Mouse (Mus musculus) heart, adult 18-20 months (tissue): ENCODE results near the gene Glipr2. TPM values are rescaled to one million over a fixed set of nuclear protein-coding genes. Genes with fewer than 3 reads are reported as not detected.

Experiments
- DNase-seq, 2 experiments: peaks; one replicate each; pipeline ENCODE4 v3.0.0; 2021 to 2022; ENCODE audit warnings: mixed read lengths in 1 of 2
- total RNA-seq, 2 experiments: library from RNA; stranded (reverse); gene quantifications; 2 replicates each; pipeline ENCODE4 v1.2.3; 2021

Gene Glipr2
- total RNA-seq, 2 experiments from 2014 or later: 3.3 to 4.4 TPM

- no peak for DNase-seq
Measured at GRCm38 (mm10) chr4:43970393-43971330, 13.5 kb downstream of the Glipr2 start.

DNA sequence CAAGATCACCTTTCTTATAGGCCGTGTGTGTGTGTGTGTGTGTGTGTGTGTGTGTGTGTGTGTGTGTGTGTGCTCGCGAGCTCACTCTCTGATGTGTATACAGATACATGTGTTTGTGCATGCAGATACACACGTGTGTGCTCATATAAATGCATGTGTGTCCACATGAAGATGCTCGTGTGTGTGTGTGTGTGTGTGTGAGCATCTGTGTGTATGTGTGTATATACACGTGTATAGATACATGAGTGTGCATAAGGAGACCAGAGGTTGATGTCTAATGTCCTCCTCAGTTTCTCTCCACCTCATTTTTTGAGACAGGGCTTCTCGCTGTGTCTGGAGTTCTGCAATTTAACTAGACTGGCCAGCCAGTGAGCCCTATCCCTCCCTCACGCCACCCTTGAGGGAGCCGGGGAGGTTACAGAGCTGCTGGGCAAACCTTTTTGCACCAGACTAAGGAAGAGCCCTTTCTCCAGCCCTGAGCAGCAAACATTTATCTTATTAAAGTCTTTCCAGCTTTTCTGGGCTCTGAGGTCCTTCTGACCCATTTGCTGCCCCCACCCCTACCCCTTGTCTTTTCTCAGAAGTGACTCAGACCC lies 14.4 kb downstream of the Glipr2 start:
- DNase-seq: no peak

DNA sequence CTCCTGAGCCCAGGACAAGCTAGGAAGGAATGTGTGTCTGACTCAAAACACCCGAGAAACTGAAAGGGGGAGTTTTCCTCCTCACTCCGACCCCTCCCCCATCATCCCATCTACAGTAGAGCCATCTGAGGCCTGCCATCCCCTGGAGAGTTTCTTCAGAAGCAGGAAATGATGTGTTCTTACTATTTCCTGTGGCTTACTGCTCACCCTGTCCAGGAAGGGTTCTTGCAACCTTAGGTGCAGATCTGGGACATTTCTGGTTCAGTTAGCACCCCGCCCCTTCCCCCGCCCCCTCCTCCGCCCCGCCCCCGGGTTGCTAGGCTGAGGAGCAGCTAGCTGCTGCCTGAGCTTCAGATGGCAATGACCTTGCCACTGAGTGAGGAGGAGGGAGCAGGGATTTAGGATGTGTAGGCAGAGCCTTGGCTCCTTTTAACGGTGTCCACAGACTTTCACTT lies 15.0 kb downstream of the Glipr2 start:
- DNase-seq: peak; percentile 43 to 50

DNA sequence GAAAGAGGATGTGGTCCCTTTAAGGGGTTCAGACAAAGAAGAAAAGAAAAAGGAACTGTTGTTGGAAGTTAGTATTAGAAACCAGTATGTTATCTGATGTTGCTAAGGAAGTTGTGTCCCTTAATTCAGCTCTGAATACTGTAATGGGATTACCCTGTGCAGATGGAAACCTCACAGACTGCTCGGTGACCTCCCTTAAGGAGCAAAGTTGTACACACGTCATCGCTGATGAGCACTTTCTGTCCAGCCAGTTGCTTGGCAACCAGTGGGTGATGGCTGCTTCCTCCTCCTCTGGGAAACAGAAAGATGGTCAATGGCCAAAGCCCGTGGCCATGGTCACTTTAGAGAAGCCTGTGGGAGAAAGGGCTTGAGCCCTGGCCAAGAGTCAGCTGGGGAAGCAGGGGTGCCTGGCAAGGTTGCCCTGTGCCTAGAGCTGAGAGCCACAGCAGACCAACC lies 16.4 kb downstream of the Glipr2 start:
- peak; percentile 76 to 90 for DNase-seq

- DNase-seq: no peak
Measured at GRCm38 (mm10) chr4:43974914-43975616, 17.9 kb downstream of the Glipr2 start.

DNA sequence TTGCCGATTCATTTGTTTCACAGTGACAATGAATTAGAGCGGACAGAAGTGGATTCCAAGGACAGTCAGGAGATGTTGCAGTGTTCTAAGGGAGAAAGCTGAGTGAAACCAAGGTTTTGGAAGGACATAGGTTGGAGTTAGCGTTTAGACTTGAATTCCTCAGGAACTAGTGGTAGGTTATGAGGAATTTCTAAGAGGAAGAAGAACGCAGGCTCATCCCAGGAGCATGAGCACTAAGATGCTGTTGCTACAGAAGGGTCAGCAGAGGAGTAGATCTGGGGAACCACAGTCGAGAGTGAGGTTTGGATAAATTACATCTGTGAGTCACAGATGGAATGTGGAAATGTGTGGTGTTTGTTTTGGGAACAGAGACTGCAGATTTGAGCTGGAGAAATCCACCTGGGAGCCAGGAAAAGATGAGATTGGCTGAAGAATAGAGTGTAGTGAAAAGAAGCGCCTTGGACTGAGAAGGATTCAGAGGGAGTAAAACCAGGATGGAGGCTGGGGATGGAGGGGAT lies 19.1 kb downstream of the Glipr2 start:
- DNase-seq: peak; percentile 29 to 39

DNA sequence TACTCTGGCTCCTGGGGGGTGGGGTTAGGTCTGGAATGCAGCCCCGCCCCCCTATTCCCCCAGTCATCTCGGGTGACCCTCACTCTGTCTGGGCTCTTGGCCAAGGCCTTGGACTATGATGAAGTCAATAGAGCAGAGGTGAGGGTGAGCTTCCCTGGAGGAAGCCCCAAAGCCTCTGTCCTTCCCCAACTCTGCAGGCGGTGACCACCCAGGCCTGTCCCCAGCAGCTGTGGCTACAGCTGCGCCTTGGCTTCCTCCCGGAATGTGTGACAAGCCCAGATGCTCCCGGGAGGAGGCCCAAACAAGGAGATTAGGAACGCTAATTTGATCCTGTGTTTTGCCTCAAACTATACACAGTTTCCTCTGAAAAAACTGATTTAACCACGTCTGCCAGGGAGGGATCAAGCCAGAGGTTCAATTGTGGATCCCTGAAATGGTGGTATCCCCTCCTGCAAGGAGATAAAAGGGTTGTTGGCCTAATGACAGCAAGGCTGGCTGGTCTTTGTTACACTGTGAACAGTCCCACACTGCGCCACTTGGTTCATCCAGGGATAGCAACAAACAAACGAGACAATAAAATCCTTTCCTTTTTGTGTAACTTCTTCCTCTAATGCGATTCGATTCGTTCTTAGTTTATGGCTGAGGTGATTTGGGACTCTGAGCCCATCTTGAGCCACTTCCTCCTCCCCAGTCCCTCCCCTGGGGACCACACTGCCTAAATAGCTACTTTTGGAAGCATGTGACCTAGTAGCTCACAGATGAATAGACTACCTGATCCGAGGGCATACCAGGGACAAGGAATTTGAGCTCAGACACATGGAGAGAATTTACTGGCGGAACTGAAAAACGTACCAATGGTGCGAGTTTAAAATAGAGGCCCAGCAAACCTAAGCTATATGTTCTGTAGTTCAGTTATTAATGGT lies 21.6 kb downstream of the Glipr2 start:
- DNase-seq: peak; percentile 66 to 78

DNA sequence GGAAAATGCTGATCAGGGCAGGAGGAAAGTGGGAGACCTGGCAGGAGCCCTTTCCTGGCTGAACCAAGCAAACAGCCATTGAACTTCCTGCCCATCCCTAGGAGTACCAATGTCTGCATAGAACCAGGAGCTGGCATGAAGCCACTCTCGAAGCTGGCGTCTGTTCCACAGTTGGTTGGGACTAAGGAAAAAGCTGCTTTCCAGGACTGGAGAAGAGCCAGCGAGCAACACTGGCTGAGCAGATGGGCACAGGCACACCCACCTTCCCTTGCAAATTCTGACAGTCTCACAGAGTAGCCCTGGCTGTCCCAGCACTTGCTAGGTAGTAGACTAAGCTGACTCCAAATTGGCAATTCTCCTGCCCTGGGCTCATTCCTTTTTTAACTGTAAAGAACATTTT lies 22.5 kb downstream of the Glipr2 start:
- peak; percentile 34 to 43 for DNase-seq

- DNase-seq: no peak
Measured at GRCm38 (mm10) chr4:43980236-43980635, 23.0 kb downstream of the Glipr2 start.

- no peak for DNase-seq
Measured at GRCm38 (mm10) chr4:43980846-43981245, 23.6 kb downstream of the Glipr2 start.

DNA sequence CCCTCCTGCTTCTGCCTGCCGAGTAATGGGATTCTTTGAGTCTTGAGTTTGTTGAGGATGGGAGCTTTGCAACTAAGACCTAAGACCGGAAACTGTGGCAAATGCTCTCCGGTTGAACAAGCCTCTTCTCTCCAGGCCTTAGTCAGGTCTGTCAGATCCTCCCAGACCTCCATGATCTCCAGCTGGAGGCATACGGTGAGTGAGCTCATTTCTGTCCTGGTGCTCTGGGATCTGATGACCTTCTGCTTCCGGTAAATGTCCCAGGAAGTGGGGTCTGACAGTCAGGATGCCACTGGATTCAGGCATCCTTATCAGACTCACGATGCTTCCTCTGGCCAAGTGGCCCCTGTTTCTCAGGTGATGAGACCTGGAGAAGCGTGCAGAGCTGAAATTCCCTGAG lies 24.1 kb downstream of the Glipr2 start:
- no peak for DNase-seq

GRCm38 (mm10) chr4:43982053-43982732 lies 25.0 kb downstream of the Glipr2 start:
- peak; percentile 92 to 96 for DNase-seq

GRCm38 (mm10) chr4:43983181-43983580 lies 26.0 kb downstream of the Glipr2 start, which contains the start of gene Ccin:
TSS of gene Ccin (plus strand) at chr4:43983483.
- no peak for DNase-seq

DNA sequence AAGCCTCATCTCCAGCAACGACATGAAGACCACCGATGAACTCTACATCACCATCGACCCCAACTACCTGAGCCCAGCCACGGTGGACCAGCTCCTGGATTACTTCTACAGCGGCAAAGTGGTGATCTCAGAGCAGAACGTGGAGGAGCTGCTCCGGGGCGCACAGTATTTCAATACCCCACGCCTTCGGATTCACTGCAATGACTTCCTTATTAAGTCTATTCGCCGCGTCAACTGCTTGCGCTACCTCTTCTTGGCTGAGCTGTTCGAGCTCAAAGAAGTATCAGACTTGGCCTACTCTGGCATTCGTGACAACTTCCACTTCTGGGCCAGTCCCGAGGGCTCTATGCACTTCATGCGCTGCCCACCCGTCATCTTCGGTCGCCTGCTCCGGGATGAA lies 26.6 kb downstream of the Glipr2 start:
- no peak for DNase-seq

- no peak for DNase-seq
Measured at GRCm38 (mm10) chr4:43984326-43984725, 27.1 kb downstream of the Glipr2 start.

GRCm38 (mm10) chr4:43988976-43989375 lies 31.8 kb downstream of the Glipr2 start:
- no peak for DNase-seq

GRCm38 (mm10) chr4:43993072-43993471 lies 35.9 kb downstream of the Glipr2 start:
- no peak for DNase-seq

DNA sequence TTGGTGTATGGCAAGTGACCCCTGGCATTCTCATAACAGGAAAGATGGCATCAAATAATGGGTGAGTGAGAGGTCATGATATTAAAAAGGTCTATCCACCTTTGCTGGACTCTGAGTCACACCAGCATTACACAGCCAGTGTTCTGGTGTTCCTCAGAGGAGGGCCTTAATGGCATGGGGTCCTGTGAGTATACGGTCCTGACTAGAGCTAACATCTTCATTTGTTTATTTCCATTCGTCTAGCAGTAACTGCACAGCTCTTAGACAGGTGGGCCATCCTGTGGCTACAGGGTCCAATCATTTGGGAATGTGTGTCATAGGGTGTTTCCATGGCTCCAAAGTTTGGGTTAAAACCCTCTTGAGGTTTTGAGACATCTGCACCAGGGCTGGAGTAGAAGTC lies 37.1 kb downstream of the Glipr2 start:
- no peak for DNase-seq

GRCm38 (mm10) chr4:44003622-44004021 lies 46.4 kb downstream of the Glipr2 start:
- no peak for DNase-seq

- no peak for DNase-seq
Measured at GRCm38 (mm10) chr4:44004126-44004525, 46.9 kb downstream of the Glipr2 start, which contains the start of gene Clta. TSS of gene Clta (plus strand) at chr4:44004452.
